ENCODE assay signal across 8 mouse cellular contexts in the genomic region with DNA sequence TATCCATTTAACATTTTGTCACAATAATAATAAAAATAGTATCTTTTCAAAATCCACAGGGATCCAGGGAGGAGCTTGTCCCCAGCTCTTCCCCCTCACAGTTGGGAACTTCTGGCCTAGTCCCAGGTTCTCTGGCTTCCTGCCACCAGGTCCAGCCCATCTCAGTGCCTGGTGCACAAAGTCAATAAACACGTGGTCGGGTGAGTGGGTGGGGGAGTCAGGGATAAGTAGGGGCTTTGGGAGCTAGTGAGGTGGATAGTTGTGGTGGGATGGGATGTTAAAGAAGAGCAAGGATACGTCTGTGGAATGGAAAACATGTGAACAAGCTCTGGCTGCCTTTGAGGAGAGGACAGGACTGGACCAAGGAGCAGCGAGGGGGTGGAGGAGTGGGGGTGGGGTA. TPM values are rescaled to one million over a fixed set of nuclear protein-coding genes. Genes with fewer than 3 reads are reported as not detected.
DNase-seq lines count a peak whose midpoint lies in the region; ATAC-seq lines count a peak whose summit lies in the region.

No protein-coding gene starts in this region.

- H3K4me2 ChIP-seq in heart, embryonic 13.5 days, result 0 out of 2 replicates have a peak overlapping the region, but pooled peaks have one; percentile 3
- H3K4me2 ChIP-seq in midbrain, embryonic 16.5 days (ENCODE audit: low read length), result no peak overlapping the region

- ATAC-seq in heart, embryonic 13.5 days (ENCODE audit: extremely low read depth, insufficient number of reproducible peaks, low FRiP score, low TSS enrichment), result no peak
- ATAC-seq in midbrain, embryonic 16.5 days, result no peak
- ATAC-seq in monocyte, adult 5-6 weeks (replicated peaks; ENCODE audit: insufficient number of reproducible peaks, low FRiP score, low TSS enrichment, poor library complexity, severe bottlenecking), result no peak

- H3K27ac ChIP-seq in heart, embryonic 13.5 days (replicated peaks), result peak overlapping the region; percentile 89
- no peak overlapping the region for H3K27ac ChIP-seq in midbrain, embryonic 16.5 days (ENCODE audit: low read length)

- H3K4me1 ChIP-seq in heart, embryonic 13.5 days, result peaks cover 38% of the 10 kb centered on the region
- H3K4me1 ChIP-seq in midbrain, embryonic 16.5 days (ENCODE audit: control insufficient read depth, insufficient read depth, low read length), result peaks cover 9% of the 10 kb centered on the region; the same call in 1 of the 2 replicates

- no peak overlapping the region for H3K4me3 ChIP-seq in heart, embryonic 13.5 days
- no peak overlapping the region for H3K4me3 ChIP-seq in midbrain, embryonic 16.5 days (ENCODE audit: low read depth, low read length)

- peak; percentile 60 for DNase-seq in layer of hippocampus, adult 11-12 months (ENCODE audit: low spot score)
- DNase-seq in layer of hippocampus, postnatal 14 days (ENCODE audit: low spot score in 2 of 2), result no peak
- DNase-seq in cerebellum, adult 18-20 months, result peak; percentile 70 to 77
- DNase-seq in kidney, postnatal 4 days, result peak; percentile 83 to 87
- DNase-seq in thymus, adult 18-20 months, result no peak

- peak overlapping the region; percentile 69 for H3K9ac ChIP-seq in heart, embryonic 13.5 days
- H3K9ac ChIP-seq in midbrain, embryonic 16.5 days (ENCODE audit: low read depth, low read length), result 0 out of 2 replicates have a peak overlapping the region, but pooled peaks have one; percentile 4

- WGBS in heart, embryonic 13.5 days, result 8% methylated on average over 4 of the region's 4 CpGs
- WGBS in midbrain, embryonic 16.5 days, result 15% methylated on average over 4 of the region's 4 CpGs

- no peaks in the 10 kb centered on the region for H3K9me3 ChIP-seq in heart, embryonic 13.5 days
- H3K9me3 ChIP-seq in midbrain, embryonic 16.5 days (replicated peaks; ENCODE audit: control insufficient read depth, low read length, poor library complexity, severe bottlenecking), result no peaks in the 10 kb centered on the region

- no peaks in the 10 kb centered on the region for H3K36me3 ChIP-seq in heart, embryonic 13.5 days
- no peaks in the 10 kb centered on the region for H3K36me3 ChIP-seq in midbrain, embryonic 16.5 days (ENCODE audit: control insufficient read depth, insufficient read depth, low read length)

- no peaks in the 10 kb centered on the region for H3K27me3 ChIP-seq in heart, embryonic 13.5 days (replicated peaks)
- H3K27me3 ChIP-seq in midbrain, embryonic 16.5 days (ENCODE audit: control insufficient read depth, insufficient read depth, low read depth, low read length), result no peaks in the 10 kb centered on the region

RNA-seq across cellular contexts. Expression of gene Tnfsf13, which starts 0.8 kb away (rescaled TPM):
- 1 to 10 TPM in 1 of 2 experiments, under 1 TPM in 1; 0.88 to 1.1 TPM for total RNA-seq in layer of hippocampus, postnatal 14 days (2021)
- polyA plus RNA-seq in heart, embryonic 13.5 days (2015; fragmentation: Nextera tagmentation; extraction: Ambion mirVana), result 0.23 and 0.38 TPM in 2 replicates
- 0.53 and 0.66 TPM in 2 replicates for polyA plus RNA-seq in midbrain, embryonic 16.5 days (2015; fragmentation: Nextera tagmentation; extraction: Ambion mirVana)
- 40.3 to 90.5 TPM (median 78.8 TPM) in 3 replicates for total RNA-seq in monocyte, adult 5-6 weeks (2017)

RNA-seq across cellular contexts. Expression of gene Senp3, which starts 4.5 kb away (rescaled TPM):
- 10 to 100 TPM; 84.3 to 88.5 TPM for total RNA-seq in layer of hippocampus, postnatal 14 days (2021)
- 59.2 and 63.5 TPM in 2 replicates for polyA plus RNA-seq in heart, embryonic 13.5 days (2015; fragmentation: Nextera tagmentation; extraction: Ambion mirVana)
- 94.0 and 98.5 TPM in 2 replicates for polyA plus RNA-seq in midbrain, embryonic 16.5 days (2015; fragmentation: Nextera tagmentation; extraction: Ambion mirVana)
- total RNA-seq in monocyte, adult 5-6 weeks (2017), result 67.5 to 144 TPM (median 118 TPM) in 3 replicates

RNA-seq across cellular contexts. Expression of gene Tnfsf12, which starts 9.3 kb away (rescaled TPM):
- total RNA-seq in layer of hippocampus, postnatal 14 days (2021), result 1 to 10 TPM; 5.8 to 6.5 TPM
- polyA plus RNA-seq in heart, embryonic 13.5 days (2015; fragmentation: Nextera tagmentation; extraction: Ambion mirVana), result 4.7 and 5.7 TPM in 2 replicates
- polyA plus RNA-seq in midbrain, embryonic 16.5 days (2015; fragmentation: Nextera tagmentation; extraction: Ambion mirVana), result 2.3 and 3.0 TPM in 2 replicates
- 2.5 to 23.1 TPM (median 10.7 TPM) in 3 replicates for total RNA-seq in monocyte, adult 5-6 weeks (2017)

RNA-seq across cellular contexts. Expression of gene Tnfsfm13, which starts 9.5 kb away (rescaled TPM):
- total RNA-seq in layer of hippocampus, postnatal 14 days (2021), result 1 to 10 TPM in 1 of 2 experiments, under 1 TPM in 1; 0.45 to 1.0 TPM
- 3.3 and 3.4 TPM in 2 replicates for polyA plus RNA-seq in heart, embryonic 13.5 days (2015; fragmentation: Nextera tagmentation; extraction: Ambion mirVana)
- polyA plus RNA-seq in midbrain, embryonic 16.5 days (2015; fragmentation: Nextera tagmentation; extraction: Ambion mirVana), result 0.60 and 0.87 TPM in 2 replicates
- 23.9 to 50.5 TPM (median 24.3 TPM) in 3 replicates for total RNA-seq in monocyte, adult 5-6 weeks (2017)

RNA-seq across cellular contexts. Expression of gene Eif4a1, which starts 14.2 kb away (rescaled TPM):
- total RNA-seq in layer of hippocampus, postnatal 14 days (2021), result 100 to 1,000 TPM; 409 to 418 TPM
- polyA plus RNA-seq in heart, embryonic 13.5 days (2015; fragmentation: Nextera tagmentation; extraction: Ambion mirVana), result 372 and 373 TPM in 2 replicates
- polyA plus RNA-seq in midbrain, embryonic 16.5 days (2015; fragmentation: Nextera tagmentation; extraction: Ambion mirVana), result 477 and 496 TPM in 2 replicates
- total RNA-seq in monocyte, adult 5-6 weeks (2017), result 597 to 694 TPM (median 633 TPM) in 3 replicates

Comparison
In these comparisons a context has a peak if more than half of its experiments do, and no peak if none do; other contexts are left out.
1. DNase-seq: peak in layer of hippocampus, adult 11-12 months (single experiment), cerebellum, adult 18-20 months (2 of 2) and kidney, postnatal 4 days (2 of 2); none in layer of hippocampus, postnatal 14 days (0 of 2) and thymus, adult 18-20 months (0 of 2).
2. RNA of gene Tnfsf13, which starts 0.8 kb away (total RNA-seq): 40.3 to 90.5 TPM in monocyte, adult 5-6 weeks; 0.88 to 1.1 TPM in layer of hippocampus, postnatal 14 days; every median in the first group is over 10 times any median in the second.